Mouse (Mus musculus) intestine, embryonic 16.5 days (tissue): ENCODE results near the gene Ufm1. TPM values are rescaled to one million over a fixed set of nuclear protein-coding genes. Genes with fewer than 3 reads are reported as not detected.

ENCODE experiments used
- ATAC-seq: fragments of 200-750 bp; cut with Nextera tagmentation; 2 replicates; pipeline ENCODE4 v1.8.0; 2017; ENCODE audit warnings: moderate TSS enrichment, moderate library complexity
- H3K27ac ChIP-seq: fragments of 300-500 bp; sonication (generic); 2 replicates; pipeline ENCODE4 v1.5.1; 2014; ENCODE audit warnings: mild to moderate bottlenecking, low read length
- H3K27me3 ChIP-seq: fragments of 300-500 bp; sonication (generic); replicated peaks from 2 replicates; pipeline ENCODE4 v1.6.1; 2014; ENCODE audit warnings: low read length, control low read depth, mixed read lengths; ENCODE audit not compliant: control insufficient read depth, insufficient read depth
- H3K36me3 ChIP-seq: fragments of 300-500 bp; sonication (generic); 2 replicates; pipeline ENCODE4 v1.6.1; 2014; ENCODE audit warnings: low read length, control low read depth; ENCODE audit not compliant: control insufficient read depth, insufficient read depth
- H3K4me1 ChIP-seq: fragments of 300-500 bp; sonication (generic); 2 replicates; pipeline ENCODE4 v1.6.1; 2014; ENCODE audit warnings: low read length, control low read depth, mixed read lengths; ENCODE audit not compliant: control insufficient read depth, insufficient read depth
- H3K4me2 ChIP-seq: fragments of 300-500 bp; sonication (generic); 2 replicates; pipeline ENCODE4 v1.6.1; 2014; ENCODE audit warnings: low read depth, low read length, control low read depth
- H3K4me3 ChIP-seq: fragments of 300-500 bp; sonication (generic); 2 replicates; pipeline ENCODE4 v1.5.1; 2014; ENCODE audit warnings: mild to moderate bottlenecking, low read length
- H3K9ac ChIP-seq: fragments of 300-500 bp; sonication (generic); 2 replicates; pipeline ENCODE4 v1.6.1; 2014; ENCODE audit warnings: low read depth, low read length
- H3K9me3 ChIP-seq: fragments of 300-500 bp; sonication (generic); 2 replicates; pipeline ENCODE4 v1.6.1; 2016; ENCODE audit warnings: low read length, control low read depth; ENCODE audit not compliant: control insufficient read depth
- WGBS: fragments of 180-500 bp; shearing (Covaris S2); extraction: QIAGEN DNeasy Blood & Tissue Kit; methylation state at CpG from one replicate; pipeline ENCODE4 v1.1.7; 2014; 5-methylcytosine and 5-hydroxymethylcytosine counted together
- polyA plus RNA-seq: library from polyadenylated mRNA; unstranded; fragments of >200 nt; fragmentation: Nextera tagmentation; extraction: Ambion mirVana; gene quantifications from 2 replicates; pipeline ENCODE4 v1.2.1, GENCODE M21; 2015

Ufm1 gene
- polyA plus RNA-seq, result 127 and 135 TPM in 2 replicates

DNA sequence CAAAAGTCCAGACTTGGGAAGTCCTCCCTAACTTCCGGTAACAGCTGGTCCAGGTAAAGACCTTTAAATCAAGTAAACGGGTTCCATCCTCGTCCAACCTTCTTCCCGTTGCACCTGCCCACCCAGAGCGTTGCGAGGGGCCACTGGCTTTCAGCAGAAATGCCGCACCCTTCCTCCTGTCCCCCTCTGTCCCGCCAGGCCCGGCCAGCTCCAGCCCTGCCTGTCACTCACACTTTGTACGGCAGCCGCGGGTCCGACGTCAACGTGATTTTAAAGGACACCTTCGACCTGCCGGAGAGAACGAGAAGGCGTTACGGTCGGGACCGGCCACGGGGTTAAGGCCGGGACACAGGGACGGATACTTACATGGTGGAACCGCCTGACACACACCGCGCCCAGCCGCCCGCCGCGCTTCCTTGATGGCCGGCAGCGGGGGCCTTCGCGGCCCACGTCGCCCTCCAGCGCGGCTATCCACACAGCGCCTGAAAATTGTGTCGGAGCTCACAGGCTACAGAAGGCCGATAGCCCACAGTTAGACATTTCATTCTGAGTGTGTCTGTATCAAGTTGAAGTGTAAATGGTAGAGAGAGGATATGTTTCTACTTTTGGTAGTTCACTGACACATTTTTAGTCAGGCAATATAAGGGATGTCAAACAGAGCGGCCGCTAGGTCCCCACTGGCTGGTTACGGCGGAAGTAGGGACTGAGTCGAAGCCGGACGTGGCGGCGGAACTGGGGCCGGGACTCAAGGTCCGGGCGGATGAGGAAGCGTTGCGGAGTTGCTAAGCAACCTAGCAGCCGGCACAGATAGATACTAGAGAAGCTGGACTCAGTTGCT, at the start of gene Ufm1:
Gene Ufm1 (minus strand): TSS at position 448 of the 838 bp plus-strand sequence.
- H3K4me3 ChIP-seq, result peak within 1 kb of the TSS; percentile 77
- H3K27ac ChIP-seq, result 0 out of 2 replicates have a peak within 1 kb of the TSS, but pooled peaks have one; percentile 37
- WGBS, result under 1% methylated on average over 58 of the region's 58 CpGs
- H3K36me3 ChIP-seq, result peaks cover 7% of the 10 kb centered on the region
- no peaks in the 10 kb centered on the region for H3K27me3 ChIP-seq
- peak within 1 kb of the TSS; percentile 80 for H3K9ac ChIP-seq
- ATAC-seq, result peak; percentile 100
- H3K9me3 ChIP-seq, result no peaks in the 10 kb centered on the region
- peak within 1 kb of the TSS; percentile 77 for H3K4me2 ChIP-seq
- peaks cover 8% of the 10 kb centered on the region for H3K4me1 ChIP-seq

GRCm38 (mm10) chr3:53890619-53891540, 27.2 kb upstream of the Ufm1 start:
- 69% methylated on average over 12 of the region's 12 CpGs for WGBS
- Histone ChIP-seq H3K9me3 (no peaks in the 10 kb centered on the region), H3K36me3 (no peaks in the 10 kb centered on the region), H3K4me2 (no peak overlapping the region), H3K27ac (no peak overlapping the region), H3K4me3 (no peak overlapping the region), H3K27me3 (no peaks in the 10 kb centered on the region), H3K4me1 (no peaks in the 10 kb centered on the region), H3K9ac (no peak overlapping the region)
- ATAC-seq, result no peak

DNA sequence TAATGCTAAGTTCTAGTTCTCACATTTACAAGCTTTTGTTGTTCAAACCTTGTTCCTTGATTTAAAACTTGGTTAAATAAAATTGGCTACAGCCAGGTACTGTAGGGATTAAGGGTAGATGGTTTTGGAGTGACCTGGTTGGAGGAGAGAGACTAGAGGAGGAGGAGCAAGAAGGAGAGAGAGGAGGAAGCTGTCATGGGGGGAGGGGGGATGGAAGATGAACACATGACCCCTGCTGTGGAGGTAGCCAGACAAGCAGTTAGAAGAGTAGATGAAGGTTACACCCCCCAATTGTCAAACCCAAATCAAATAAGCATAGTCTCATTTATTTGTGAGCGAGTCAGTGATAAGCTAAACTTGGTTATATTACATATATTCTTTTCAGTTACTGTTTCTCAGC, 8.0 kb upstream of the Ufm1 start:
- Histone ChIP-seq H3K4me2 (no peak overlapping the region), H3K36me3 (no peaks in the 10 kb centered on the region), H3K27ac (no peak overlapping the region), H3K9me3 (no peaks in the 10 kb centered on the region), H3K4me1 (no peaks in the 10 kb centered on the region), H3K4me3 (no peak overlapping the region), H3K9ac (no peak overlapping the region), H3K27me3 (no peaks in the 10 kb centered on the region)
- 100% methylated on average over 1 of the region's 1 CpGs for WGBS
- ATAC-seq, result no peak

- Histone ChIP-seq H3K4me1 (no peaks in the 10 kb centered on the region), H3K36me3 (no peaks in the 10 kb centered on the region), H3K9ac (no peak overlapping the region), H3K4me3 (no peak overlapping the region), H3K27me3 (no peaks in the 10 kb centered on the region), H3K4me2 (no peak overlapping the region), H3K27ac (no peak overlapping the region), H3K9me3 (no peaks in the 10 kb centered on the region)
- no peak for ATAC-seq
- 78% methylated on average over 6 of the region's 6 CpGs for WGBS
These were observed 6.9 kb upstream of the Ufm1 start for GRCm38 (mm10) chr3:53870482-53870881.

DNA sequence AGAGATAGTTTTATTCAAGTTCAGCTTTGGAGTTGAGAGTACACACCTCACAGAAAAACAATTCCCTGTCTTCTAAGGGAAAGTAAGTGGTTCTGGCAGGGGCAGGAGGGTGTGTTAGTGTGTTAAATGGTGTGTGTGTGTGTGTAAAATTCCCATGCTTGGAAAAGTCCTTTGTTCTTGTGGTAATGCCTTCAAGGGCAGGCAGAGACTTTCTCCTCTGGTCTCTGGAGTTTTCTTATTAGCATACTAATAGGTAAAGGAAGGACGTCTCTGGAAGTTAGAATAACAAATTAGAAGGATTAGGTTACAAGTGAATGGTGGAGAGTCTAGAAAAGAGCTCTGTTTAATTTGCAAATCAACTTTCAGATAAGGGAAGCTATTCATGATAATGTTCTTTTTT, 5.6 kb upstream of the Ufm1 start:
- Histone ChIP-seq H3K9me3 (no peaks in the 10 kb centered on the region), H3K27me3 (no peaks in the 10 kb centered on the region), H3K4me3 (no peak overlapping the region), H3K4me1 (no peaks in the 10 kb centered on the region), H3K4me2 (no peak overlapping the region), H3K27ac (no peak overlapping the region), H3K36me3 (no peaks in the 10 kb centered on the region), H3K9ac (no peak overlapping the region)
- ATAC-seq, result no peak
- WGBS, result 8% methylated on average over 1 of the region's 1 CpGs

DNA sequence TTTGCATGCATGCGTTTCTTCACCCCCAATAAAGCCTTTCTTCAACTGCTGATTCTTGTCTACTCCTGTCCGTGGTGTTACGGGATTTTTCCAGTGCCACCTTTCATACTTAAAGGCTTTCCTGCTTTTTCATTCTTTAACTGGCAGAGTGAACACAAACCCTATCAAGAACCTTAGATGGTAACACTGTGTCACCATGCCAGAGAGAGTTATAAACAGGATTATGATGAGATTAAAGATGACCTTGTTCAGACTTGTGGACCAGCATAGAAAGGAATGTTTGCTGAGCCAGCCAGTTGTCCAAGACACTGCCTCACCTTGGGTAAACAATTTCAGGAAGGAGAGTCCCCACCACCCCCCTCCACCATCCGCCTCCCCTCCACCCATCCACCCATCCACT, 4.6 kb upstream of the Ufm1 start:
- no peak overlapping the region for H3K27ac ChIP-seq
- H3K9ac ChIP-seq, result no peak overlapping the region
- no peaks in the 10 kb centered on the region for H3K9me3 ChIP-seq
- H3K27me3 ChIP-seq, result no peaks in the 10 kb centered on the region
- 78% methylated on average over 4 of the region's 4 CpGs for WGBS
- no peaks in the 10 kb centered on the region for H3K36me3 ChIP-seq
- no peak for ATAC-seq
- no peaks in the 10 kb centered on the region for H3K4me1 ChIP-seq
- no peak overlapping the region for H3K4me2 ChIP-seq
- H3K4me3 ChIP-seq, result no peak overlapping the region

DNA sequence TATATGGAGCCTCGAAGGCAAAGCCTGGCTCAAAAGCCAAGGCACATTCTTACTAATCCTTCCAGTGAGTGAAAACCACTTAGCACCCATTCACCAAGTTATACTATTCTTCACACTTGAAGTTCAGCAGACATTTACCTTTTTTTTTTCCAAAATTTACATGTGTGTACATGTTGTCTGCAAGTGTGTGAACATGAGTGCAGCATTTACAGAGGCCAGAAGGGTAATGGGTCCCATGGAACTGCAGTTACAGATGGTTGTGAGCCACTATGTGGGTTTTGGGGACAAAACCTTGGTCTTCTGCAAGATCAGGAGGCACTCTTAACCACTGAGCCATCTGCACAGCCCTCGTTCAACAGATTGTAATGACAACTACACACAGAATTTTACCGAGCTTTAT, 8.8 kb downstream of the Ufm1 start:
- Histone ChIP-seq H3K9ac (no peak overlapping the region), H3K9me3 (no peaks in the 10 kb centered on the region), H3K36me3 (peaks cover 5% of the 10 kb centered on the region; the same call in 1 of the 2 replicates), H3K4me1 (no peaks in the 10 kb centered on the region), H3K27ac (no peak overlapping the region), H3K27me3 (no peaks in the 10 kb centered on the region), H3K4me3 (no peak overlapping the region), H3K4me2 (no peak overlapping the region)
- WGBS, result 88% methylated on average over 3 of the region's 3 CpGs
- no peak for ATAC-seq

DNA sequence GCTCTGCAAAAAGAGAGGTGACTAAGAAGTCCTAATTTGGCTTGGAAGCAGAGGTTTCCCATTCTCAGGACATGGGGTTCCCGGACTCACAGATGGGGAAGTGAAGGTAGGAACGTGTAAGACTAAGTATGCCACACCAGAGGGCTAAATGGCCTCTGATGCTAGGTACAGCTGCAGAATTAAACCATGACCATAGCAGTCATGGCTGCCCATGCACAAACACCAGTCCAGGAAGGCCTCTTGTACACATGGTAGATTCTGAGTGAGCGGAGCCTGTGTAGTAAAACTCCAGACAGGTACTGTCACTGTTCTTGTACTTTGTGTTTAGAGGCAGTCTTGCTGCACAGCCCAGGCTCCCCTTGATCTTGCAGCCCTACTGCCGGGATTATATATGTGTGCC, 9.4 kb downstream of the Ufm1 start:
- Histone ChIP-seq H3K27me3 (no peaks in the 10 kb centered on the region), H3K27ac (no peak overlapping the region), H3K9ac (no peak overlapping the region), H3K9me3 (no peaks in the 10 kb centered on the region), H3K36me3 (peaks cover 2% of the 10 kb centered on the region; the same call in 1 of the 2 replicates), H3K4me1 (no peaks in the 10 kb centered on the region), H3K4me3 (no peak overlapping the region), H3K4me2 (no peak overlapping the region)
- no peak for ATAC-seq
- WGBS, result 83% methylated on average over 4 of the region's 4 CpGs

- Histone ChIP-seq H3K9ac (no peak overlapping the region), H3K27me3 (no peaks in the 10 kb centered on the region), H3K9me3 (no peaks in the 10 kb centered on the region), H3K4me2 (no peak overlapping the region), H3K4me1 (no peaks in the 10 kb centered on the region), H3K36me3 (no peaks in the 10 kb centered on the region), H3K27ac (no peak overlapping the region), H3K4me3 (no peak overlapping the region)
- ATAC-seq, result no peak
- WGBS, result 82% methylated on average over 11 of the region's 11 CpGs
These were observed 15.4 kb downstream of the Ufm1 start for GRCm38 (mm10) chr3:53848262-53848661.
